Mouse (Mus musculus): ENCODE measurements around the gene Slc5a3. TPM values are rescaled to one million over a fixed set of nuclear protein-coding genes. Genes with fewer than 3 reads are reported as not detected.

The Slc5a3 gene
- polyA plus RNA-seq (2012; rRNA removed): 0.48 and 0.54 TPM in 2 replicates

GRCm38 (mm10) chr16:92057852-92058643, at the start of gene Slc5a3, which contains the start of the genes Mrps6 and Gm49711:
Slc5a3 (plus strand) TSS chr16:92058322.
Mrps6 (plus strand) TSS chr16:92058270.
Gm49711 (plus strand) TSS chr16:92058316.

Other genes with a start within 250 kb of the Slc5a3 start
- gene Mrps6, start 52 bp upstream of the Slc5a3 start, polyA plus RNA-seq (2012; rRNA removed): 14.4 and 16.6 TPM in 2 replicates
- 0.03 TPM in 1 of 2 replicates, not detected in the other for gene Gm49711, start within 50 bp of the Slc5a3 start, polyA plus RNA-seq (2012; rRNA removed)
- 0.03 TPM in 1 of 2 replicates, not detected in the other for gene Kcne2, start 234.1 kb downstream of the Slc5a3 start, polyA plus RNA-seq (2012; rRNA removed)
- gene Smim11, start 243.0 kb downstream of the Slc5a3 start, polyA plus RNA-seq (2012; rRNA removed): 25.5 and 26.2 TPM in 2 replicates